Mouse (Mus musculus): Measurements from ENCODE around the gene Tubb2a. TPM values are rescaled to one million over a fixed set of nuclear protein-coding genes. Genes with fewer than 3 reads are reported as not detected.

Tubb2a gene
- polyA plus RNA-seq, 1 experiment, result 304 TPM

DNA sequence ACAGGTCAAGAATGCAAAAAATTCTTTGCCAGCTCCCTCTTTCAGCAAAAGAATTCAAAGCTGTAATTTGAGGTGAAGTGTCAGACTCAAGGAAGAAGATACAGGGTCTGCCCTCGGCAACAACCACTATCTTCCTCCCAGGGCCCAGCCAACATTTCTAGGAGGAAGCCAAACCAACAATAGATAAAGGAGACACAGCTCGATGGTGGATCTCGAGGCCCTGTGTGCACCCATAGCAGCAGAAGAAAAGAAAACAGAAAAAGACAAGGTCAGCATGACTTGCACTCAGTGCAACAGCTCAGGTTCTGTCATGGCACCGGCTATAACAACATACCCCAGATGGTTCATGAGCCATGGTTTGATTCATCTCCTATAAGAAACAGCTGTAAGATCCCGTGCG is 38.7 kb upstream of the Tubb2a start:
- Histone ChIP-seq H3K79me3 (ENCODE audit: low read depth) (no peaks in the 10 kb centered on the region), H3ac (ENCODE audit: control insufficient read depth, insufficient read length, low read depth) (no peak overlapping the region), H3K79me2 (ENCODE audit: control insufficient read depth, insufficient read depth) (no peaks in the 10 kb centered on the region), H3K27me3 (ENCODE audit: control insufficient read depth, insufficient read depth, insufficient read length) (no peaks in the 10 kb centered on the region), H3K4me3 (ENCODE audit: insufficient read depth, poor library complexity, severe bottlenecking) (no peak overlapping the region), H3K36me3 (ENCODE audit: control insufficient read depth, insufficient read depth) (no peaks in the 10 kb centered on the region)
- TF ChIP-seq CTCF (IDR thresholded peaks at IDR 0.05; ENCODE audit: control insufficient read depth, insufficient read depth, insufficient read length) (no peak), CEBPB (IDR thresholded peaks at IDR 0.05; ENCODE audit: low read depth) (no peak), USF1 (IDR thresholded peaks at IDR 0.05; ENCODE audit: low read depth) (no peak), MYOG (IDR thresholded peaks at IDR 0.05; ENCODE audit: control insufficient read depth, extremely low read depth, insufficient read length) (no peak), FOSL1 (IDR thresholded peaks at IDR 0.05; ENCODE audit: insufficient read depth, low read length, poor library complexity, severe bottlenecking) (no peak), MYOD1 (IDR thresholded peaks at IDR 0.05; ENCODE audit: control insufficient read depth, insufficient read length, low read depth) (no peak), MAX (IDR thresholded peaks at IDR 0.05) (no peak)

DNA sequence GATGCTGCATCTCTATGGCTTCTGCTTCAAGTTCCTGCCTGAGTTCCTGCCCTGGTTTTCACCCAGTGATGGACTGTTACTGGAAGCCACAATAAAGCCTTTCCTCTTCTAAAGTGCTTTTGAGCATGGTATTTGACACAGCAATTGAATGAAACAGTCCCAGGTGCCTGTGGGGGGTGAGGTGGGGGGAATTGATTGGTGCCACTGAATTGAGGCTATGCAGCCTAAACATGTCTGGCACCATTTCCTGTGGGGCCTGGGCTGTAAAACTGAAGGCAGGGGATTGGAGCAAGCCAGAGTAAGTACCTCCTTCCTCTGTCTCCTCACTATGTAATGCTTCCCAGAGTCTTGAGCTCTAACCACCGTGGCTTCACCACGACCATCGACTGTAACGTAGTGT is 36.8 kb upstream of the Tubb2a start:
- Histone ChIP-seq H3K79me3 (ENCODE audit: low read depth) (no peaks in the 10 kb centered on the region), H3K4me3 (ENCODE audit: insufficient read depth, poor library complexity, severe bottlenecking) (no peak overlapping the region), H3K36me3 (ENCODE audit: control insufficient read depth, insufficient read depth) (no peaks in the 10 kb centered on the region), H3K79me2 (ENCODE audit: control insufficient read depth, insufficient read depth) (no peaks in the 10 kb centered on the region), H3ac (ENCODE audit: control insufficient read depth, insufficient read length, low read depth) (no peak overlapping the region), H3K27me3 (ENCODE audit: control insufficient read depth, insufficient read depth, insufficient read length) (no peaks in the 10 kb centered on the region)
- TF ChIP-seq CEBPB (IDR thresholded peaks at IDR 0.05; ENCODE audit: low read depth) (no peak), MAX (IDR thresholded peaks at IDR 0.05) (no peak), USF1 (IDR thresholded peaks at IDR 0.05; ENCODE audit: low read depth) (no peak), MYOG (IDR thresholded peaks at IDR 0.05; ENCODE audit: control insufficient read depth, extremely low read depth, insufficient read length) (no peak), FOSL1 (IDR thresholded peaks at IDR 0.05; ENCODE audit: insufficient read depth, low read length, poor library complexity, severe bottlenecking) (no peak), MYOD1 (IDR thresholded peaks at IDR 0.05; ENCODE audit: control insufficient read depth, insufficient read length, low read depth) (no peak), CTCF (IDR thresholded peaks at IDR 0.05; ENCODE audit: control insufficient read depth, insufficient read depth, insufficient read length) (no peak)

GRCm38 (mm10) chr13:34113086-34113485 is 35.3 kb upstream of the Tubb2a start:
- H3K36me3 ChIP-seq (ENCODE audit: control insufficient read depth, insufficient read depth), result no peaks in the 10 kb centered on the region
- no peak overlapping the region for H3ac ChIP-seq (ENCODE audit: control insufficient read depth, insufficient read length, low read depth)
- no peak overlapping the region for H3K4me3 ChIP-seq (ENCODE audit: insufficient read depth, poor library complexity, severe bottlenecking)
- H3K27me3 ChIP-seq (ENCODE audit: control insufficient read depth, insufficient read depth, insufficient read length), result no peaks in the 10 kb centered on the region
- TF ChIP-seq FOSL1 (IDR thresholded peaks at IDR 0.05; ENCODE audit: insufficient read depth, low read length, poor library complexity, severe bottlenecking) (peak; percentile 35), MYOD1 (IDR thresholded peaks at IDR 0.05; ENCODE audit: control insufficient read depth, insufficient read length, low read depth) (no peak), MAX (IDR thresholded peaks at IDR 0.05) (no peak), USF1 (IDR thresholded peaks at IDR 0.05; ENCODE audit: low read depth) (no peak), CTCF (IDR thresholded peaks at IDR 0.05; ENCODE audit: control insufficient read depth, insufficient read depth, insufficient read length) (no peak), CEBPB (IDR thresholded peaks at IDR 0.05; ENCODE audit: low read depth) (no peak), MYOG (IDR thresholded peaks at IDR 0.05; ENCODE audit: control insufficient read depth, extremely low read depth, insufficient read length) (no peak)
- H3K79me2 ChIP-seq (ENCODE audit: control insufficient read depth, insufficient read depth), result no peaks in the 10 kb centered on the region
- H3K79me3 ChIP-seq (ENCODE audit: low read depth), result no peaks in the 10 kb centered on the region

DNA sequence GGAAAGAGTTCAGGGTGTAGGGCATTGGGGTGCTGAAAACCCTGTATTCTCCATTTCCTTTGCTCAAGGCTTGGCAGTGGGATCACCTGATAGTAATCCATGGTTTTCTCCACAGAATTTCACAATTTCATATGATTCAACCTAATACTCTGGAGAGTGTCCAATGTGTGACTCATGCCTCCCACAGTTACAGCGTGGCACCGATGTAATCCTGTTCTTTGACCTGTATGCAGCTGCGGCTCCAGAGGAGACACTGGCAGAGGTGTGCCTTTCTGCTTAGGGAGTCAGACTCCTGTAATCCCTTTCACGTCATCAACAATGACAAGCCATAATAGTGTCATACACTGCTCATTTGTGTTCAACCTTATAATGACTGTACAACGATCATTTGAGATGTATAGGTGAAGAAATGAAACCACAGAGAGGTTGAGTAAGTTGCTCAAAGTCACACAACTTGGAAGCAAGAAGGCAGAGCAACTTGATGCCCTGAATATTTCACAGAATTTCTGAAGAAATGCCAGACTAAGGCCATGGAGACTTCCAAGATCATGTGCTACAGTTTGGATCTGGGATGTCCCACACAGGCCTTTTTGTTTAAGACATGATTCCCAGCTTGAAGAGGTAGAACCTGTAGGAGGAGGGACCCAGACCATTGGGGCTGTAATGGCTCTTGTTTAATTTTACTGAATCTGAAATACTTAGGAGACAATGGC is 34.7 kb upstream of the Tubb2a start:
- TF ChIP-seq CEBPB (IDR thresholded peaks at IDR 0.05; ENCODE audit: low read depth) (peak; percentile 97), MYOG (IDR thresholded peaks at IDR 0.05; ENCODE audit: control insufficient read depth, extremely low read depth, insufficient read length) (no peak), MYOD1 (IDR thresholded peaks at IDR 0.05; ENCODE audit: control insufficient read depth, insufficient read length, low read depth) (peak; percentile 37), FOSL1 (IDR thresholded peaks at IDR 0.05; ENCODE audit: insufficient read depth, low read length, poor library complexity, severe bottlenecking) (peak; percentile 63), MAX (IDR thresholded peaks at IDR 0.05) (peak; percentile 62), USF1 (IDR thresholded peaks at IDR 0.05; ENCODE audit: low read depth) (no peak), CTCF (IDR thresholded peaks at IDR 0.05; ENCODE audit: control insufficient read depth, insufficient read depth, insufficient read length) (no peak)

DNA sequence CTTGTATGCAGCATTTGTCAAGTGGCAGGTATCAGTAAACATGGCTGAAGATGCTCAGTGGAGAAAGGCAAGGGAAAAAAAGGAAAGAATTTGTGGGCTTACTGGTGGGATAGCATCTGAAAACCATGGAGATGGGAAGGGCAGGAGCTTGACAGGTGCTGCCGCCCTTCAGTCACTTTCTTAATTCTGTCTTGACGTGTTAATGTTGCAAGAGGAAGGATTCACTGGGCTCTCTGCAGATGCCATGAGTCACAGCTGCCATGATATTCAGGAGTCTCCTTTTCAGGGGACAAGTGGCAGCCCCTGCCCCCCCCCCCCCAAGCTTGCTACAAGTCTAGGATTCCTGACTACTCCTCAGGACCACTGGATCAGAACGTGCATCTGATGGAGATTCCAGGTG is 34.1 kb upstream of the Tubb2a start:
- no peaks in the 10 kb centered on the region for H3K79me2 ChIP-seq (ENCODE audit: control insufficient read depth, insufficient read depth)
- no peak overlapping the region for H3K4me3 ChIP-seq (ENCODE audit: insufficient read depth, poor library complexity, severe bottlenecking)
- H3K27me3 ChIP-seq (ENCODE audit: control insufficient read depth, insufficient read depth, insufficient read length), result no peaks in the 10 kb centered on the region
- H3K36me3 ChIP-seq (ENCODE audit: control insufficient read depth, insufficient read depth), result no peaks in the 10 kb centered on the region
- TF ChIP-seq MAX (IDR thresholded peaks at IDR 0.05) (no peak), USF1 (IDR thresholded peaks at IDR 0.05; ENCODE audit: low read depth) (no peak), MYOD1 (IDR thresholded peaks at IDR 0.05; ENCODE audit: control insufficient read depth, insufficient read length, low read depth) (peak; percentile 68), CEBPB (IDR thresholded peaks at IDR 0.05; ENCODE audit: low read depth) (peak; percentile 52), FOSL1 (IDR thresholded peaks at IDR 0.05; ENCODE audit: insufficient read depth, low read length, poor library complexity, severe bottlenecking) (no peak), CTCF (IDR thresholded peaks at IDR 0.05; ENCODE audit: control insufficient read depth, insufficient read depth, insufficient read length) (no peak)
- no peaks in the 10 kb centered on the region for H3K79me3 ChIP-seq (ENCODE audit: low read depth)
- no peak overlapping the region for H3ac ChIP-seq (ENCODE audit: control insufficient read depth, insufficient read length, low read depth)

More for the DNA sequence above, 34.7 kb upstream of the Tubb2a start:
- no peak overlapping the region for H3ac ChIP-seq (ENCODE audit: control insufficient read depth, insufficient read length, low read depth)
- no peaks in the 10 kb centered on the region for H3K79me2 ChIP-seq (ENCODE audit: control insufficient read depth, insufficient read depth)
- no peaks in the 10 kb centered on the region for H3K27me3 ChIP-seq (ENCODE audit: control insufficient read depth, insufficient read depth, insufficient read length)
- H3K4me3 ChIP-seq (ENCODE audit: insufficient read depth, poor library complexity, severe bottlenecking), result no peak overlapping the region
- H3K36me3 ChIP-seq (ENCODE audit: control insufficient read depth, insufficient read depth), result no peaks in the 10 kb centered on the region
- H3K79me3 ChIP-seq (ENCODE audit: low read depth), result no peaks in the 10 kb centered on the region

Data from C2C12 (cell line).